Mouse (Mus musculus) cerebral cortex, adult 2 months (tissue): ENCODE data around the gene Prr15l.

ENCODE experiments used
- WGBS: fragments of 180-500 bp; shearing (Covaris S2); methylation state at CpG from one replicate; pipeline ENCODE4 v1.1.7; 2018; 5-methylcytosine and 5-hydroxymethylcytosine counted together

Prr15l gene

DNA sequence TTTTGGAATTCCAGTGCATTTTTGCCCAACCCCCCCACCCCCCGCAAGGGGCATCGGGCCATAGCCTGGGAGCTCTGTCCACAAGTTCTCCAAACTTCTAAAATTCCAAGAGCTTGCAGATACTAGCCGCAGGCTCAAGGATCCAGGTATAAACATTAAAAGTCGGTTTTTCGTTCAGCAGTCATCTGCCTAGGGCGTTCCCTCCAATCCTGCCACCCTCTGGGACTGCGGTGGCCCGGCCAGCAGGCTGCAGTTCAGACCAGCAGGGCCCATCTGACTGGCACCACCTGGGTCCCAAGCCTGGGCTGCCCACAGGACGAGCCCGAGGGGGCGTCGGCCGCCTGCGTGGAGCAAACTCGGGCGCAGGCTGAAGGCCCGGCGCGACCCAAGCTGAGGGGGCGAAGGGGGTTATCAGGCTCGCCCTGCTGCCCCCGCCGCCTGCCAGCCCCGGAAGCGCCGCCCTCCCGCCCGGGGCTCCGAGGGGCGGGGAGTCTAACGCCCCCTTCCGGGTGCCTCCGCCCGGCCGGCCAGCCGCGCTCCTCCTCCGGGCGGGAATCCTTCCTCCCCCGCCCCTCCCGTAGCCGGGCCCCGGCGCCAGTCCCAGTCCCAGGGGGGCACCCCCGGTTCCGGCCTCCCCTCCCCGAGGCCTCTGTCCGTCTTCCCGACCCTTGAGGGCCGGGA is 49.1 kb downstream of the Prr15l start:
- under 1% methylated on average over 49 of the region's 50 CpGs for WGBS

DNA sequence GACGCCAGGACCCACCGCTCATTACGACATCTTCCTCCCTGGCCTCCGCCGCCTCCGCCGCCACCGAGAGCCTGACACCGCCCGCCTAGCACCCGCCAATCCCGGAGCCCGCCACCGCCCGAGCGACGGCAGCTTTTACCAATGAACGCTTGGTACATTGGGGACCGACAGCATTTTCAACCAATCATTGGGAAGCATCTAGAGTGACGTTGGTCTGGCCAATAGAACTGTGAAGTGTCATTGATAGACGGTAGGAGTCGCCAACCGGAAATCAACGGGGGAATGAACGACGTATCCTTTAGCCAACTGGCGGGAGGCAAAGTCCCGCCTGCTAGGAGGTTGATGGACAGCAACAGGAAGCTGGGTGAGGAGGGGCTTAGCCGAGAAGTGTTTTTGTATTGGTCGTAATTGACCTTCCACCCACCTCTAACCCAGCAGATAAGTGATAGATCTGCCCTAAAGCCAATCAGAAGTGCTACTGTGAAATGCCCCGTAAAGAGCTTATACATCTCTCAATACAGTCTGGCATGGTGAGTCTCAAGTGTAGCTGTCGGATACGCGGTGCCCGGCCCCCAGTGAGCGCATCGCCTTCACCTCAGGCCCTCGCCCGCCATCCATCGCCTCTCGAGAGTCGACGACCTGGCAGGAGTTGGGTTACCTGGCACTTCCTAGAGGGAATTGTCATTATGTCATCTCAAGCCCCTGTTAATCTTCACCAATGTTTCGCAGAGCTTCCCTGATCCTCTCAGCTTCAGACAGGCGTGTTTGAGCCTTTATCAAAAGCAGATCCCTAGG is 49.9 kb downstream of the Prr15l start:
- under 1% methylated on average over 45 of the region's 45 CpGs for WGBS

DNA sequence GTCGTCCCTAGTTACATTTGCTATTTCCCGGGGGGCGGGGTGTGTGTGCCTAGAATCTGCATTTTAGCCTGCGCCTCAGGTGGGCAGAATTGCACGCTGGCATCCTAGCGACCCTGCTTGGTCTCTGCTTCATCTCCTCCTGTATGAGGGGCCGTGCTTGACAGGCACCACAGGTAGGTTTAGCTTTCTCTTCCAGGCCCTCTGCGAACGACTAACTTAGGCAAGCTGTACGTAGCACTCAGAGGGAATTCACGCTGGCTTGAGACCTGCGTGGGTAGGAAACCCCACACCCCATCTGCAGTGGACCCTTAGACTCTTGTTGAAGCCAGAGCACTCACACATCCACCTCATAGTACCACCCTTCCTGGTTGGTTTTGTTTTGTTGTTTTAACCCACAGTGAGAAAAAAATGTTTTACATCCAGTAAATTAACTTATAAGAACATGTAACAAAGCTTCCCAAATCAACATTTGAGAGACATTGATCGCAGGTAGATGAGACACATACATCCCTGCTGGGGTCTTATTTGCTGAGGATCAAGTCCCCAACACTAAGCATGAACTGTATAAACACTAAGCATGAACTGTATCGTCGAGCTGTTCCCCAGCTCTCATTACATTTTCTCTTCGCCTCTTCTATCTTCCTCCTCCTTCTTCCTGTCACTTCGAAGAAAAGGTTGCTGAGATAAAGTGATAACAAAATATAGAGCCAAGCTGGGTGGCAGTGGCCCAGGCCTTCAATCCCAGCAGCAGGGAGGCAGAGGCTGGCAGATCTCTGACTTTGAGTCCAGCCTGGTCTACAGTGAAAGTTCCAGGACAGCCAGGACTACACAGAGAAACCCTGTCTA is 50.7 kb downstream of the Prr15l start:
- WGBS: 22% methylated on average over 17 of the region's 17 CpGs

DNA sequence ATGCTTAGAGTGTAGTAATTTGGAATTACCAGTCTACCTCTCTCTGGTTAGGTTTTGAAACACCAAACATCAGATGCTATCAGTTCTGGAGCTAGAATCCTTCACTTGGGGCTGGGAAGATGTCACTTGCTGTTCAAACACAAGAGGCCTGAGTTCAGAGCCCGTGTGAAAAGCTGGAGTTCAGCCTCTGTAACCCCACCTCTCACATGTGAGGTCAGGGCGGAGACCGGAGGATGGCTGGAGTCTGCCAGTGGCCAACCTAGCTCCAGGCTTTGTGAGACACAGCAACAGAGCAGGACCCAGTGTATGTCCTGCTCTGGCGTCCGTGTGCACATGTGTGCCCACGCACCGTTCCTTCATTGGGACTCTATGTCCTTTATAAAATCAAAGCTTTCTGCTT is 51.4 kb downstream of the Prr15l start:
- 89% methylated on average over 7 of the region's 7 CpGs for WGBS

DNA sequence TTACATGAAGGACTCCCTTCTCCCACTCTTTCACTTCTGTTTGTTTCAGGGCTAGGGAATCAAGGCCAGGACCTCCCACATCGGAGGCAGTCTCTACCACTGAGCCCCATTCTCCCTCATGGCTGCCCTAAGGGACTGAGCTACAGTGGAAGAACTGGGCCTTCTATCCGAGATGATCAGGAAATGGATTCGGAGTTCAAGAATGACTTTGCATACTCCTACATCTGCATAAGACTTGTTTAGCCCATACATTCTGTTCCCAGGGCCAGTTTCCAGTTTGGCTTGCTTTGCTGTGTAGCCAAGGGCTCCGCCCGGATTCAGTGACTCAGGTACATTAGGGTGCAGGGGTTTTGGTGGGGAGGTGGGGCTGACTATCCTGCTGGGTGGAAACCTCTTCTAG is 52.1 kb downstream of the Prr15l start:
- 76% methylated on average over 5 of the region's 5 CpGs for WGBS

DNA sequence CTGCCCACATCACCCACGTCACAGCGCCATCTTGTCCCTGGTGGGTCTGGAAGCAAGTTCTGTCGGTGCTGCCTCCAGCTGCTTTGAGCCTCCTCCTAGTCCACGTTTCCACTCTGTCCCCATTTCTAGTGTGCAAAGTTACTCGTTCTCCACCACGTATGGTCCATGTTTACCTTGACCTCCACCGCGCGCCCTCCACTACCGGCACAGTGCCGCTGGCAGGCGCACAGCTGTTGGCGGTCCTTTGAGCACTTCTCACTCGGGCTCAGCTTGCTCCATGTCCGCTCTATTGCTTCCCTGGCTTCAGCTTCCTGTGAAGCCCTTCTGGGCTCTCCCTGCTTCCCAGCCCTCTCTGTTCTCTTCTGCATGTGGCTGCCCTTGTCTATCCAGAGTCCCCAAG is 53.6 kb downstream of the Prr15l start:
- WGBS: 84% methylated on average over 15 of the region's 15 CpGs

DNA sequence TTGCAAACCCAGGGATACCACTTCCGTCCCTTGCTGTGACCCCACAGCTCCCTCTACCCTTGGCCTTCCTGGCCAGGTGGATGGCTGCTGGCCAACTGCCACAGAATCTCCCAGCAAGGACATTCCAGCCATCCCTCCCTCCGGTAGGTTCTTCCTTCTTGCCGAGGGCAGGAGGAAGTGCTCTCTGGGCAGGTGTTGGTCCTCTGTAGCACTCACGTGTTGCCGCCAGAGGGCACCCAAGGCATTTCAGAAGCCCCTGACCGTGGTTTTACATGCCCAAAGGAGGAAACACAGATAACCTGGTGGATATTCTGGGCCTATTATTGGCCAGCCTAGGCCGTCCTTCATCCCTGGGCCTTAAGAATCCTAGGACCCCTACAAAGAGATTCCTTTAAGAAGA is 54.5 kb downstream of the Prr15l start:
- WGBS: 3% methylated on average over 7 of the region's 7 CpGs

DNA sequence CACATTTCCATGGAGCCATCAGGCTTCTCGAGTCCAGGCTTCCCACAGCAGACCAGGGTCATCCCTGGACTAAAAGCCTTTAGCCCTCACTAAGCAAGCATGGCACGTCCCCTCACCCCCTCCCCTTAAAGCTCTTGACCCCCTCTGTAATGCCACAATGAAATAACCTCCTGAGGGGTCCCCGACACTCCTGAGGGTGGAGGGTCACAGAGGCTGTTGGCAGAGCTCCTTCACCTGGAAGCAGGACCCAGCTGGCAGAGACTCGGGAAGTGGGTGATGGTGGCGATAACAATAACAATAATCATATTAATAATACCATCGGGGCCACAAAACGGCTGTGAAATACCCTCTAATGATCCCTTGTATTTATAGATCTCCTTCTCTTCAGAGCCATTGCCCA is 55.0 kb downstream of the Prr15l start, which contains the start of gene Sp2:
Sp2 (minus strand) TSS at position 101 of the 400 bp plus-strand sequence.
- WGBS: 76% methylated on average over 7 of the region's 7 CpGs

DNA sequence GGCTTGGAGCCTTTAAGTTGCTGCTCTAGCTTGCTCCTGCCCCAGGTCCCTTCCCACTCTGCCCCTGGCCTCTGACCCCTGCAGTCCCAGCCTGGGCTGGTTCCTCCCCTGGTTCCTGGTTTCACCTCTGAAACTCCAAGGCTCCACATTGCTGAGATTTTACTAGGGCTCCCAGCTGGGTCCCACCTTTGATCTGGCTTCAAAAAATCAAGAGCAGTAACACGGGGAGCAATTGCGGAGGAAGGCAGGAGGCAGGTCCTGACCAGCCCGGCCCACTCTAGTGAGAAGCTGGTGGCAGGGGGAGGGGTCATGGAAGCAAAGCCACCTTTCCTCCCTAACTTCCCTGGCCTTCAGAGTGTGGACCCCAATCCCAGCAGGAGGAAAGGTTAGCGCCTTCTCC is 57.0 kb downstream of the Prr15l start:
- WGBS: 53% methylated on average over 4 of the region's 4 CpGs

DNA sequence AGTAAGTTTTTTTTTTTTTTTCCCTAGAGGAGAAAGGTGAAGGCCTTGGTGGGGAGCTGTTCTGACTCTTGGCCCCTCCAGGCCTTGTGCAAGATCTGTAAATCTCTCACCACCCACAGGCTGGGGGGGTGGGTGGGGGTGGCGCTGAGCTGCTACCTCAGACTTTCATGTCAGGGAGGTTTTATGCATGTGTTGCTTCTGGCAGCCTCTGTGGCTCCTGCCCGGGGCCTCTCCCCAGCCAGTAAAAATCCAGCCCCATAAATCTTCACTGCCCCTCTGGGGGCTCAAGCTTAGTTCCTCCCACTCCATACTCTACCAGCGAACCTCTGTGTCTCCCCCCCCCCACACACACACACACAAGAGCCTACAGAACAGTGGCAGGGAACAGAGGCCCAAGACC is 58.6 kb downstream of the Prr15l start:
- 66% methylated on average over 3 of the region's 3 CpGs for WGBS
